19 mouse cellular contexts compared by ENCODE assay signal in the genomic region with DNA sequence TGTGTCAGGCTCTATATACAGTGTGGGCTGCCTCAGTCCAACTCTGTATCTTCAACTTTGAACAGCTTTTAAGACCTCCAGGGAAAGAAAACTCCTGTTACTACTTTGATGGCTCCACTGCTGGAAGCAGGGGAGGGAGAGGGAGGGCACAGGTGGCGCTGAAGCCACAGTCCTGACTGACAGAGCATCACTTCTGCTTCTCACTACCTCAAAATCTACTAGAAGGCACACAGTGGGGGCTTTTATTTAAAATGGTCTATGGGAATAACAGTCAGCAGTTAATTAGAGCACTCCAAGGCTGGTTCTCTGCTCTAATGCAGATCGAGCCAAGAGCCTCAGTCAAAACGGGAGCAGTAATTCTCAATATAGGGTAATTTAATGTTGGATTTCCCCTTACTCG. TPM values are rescaled to one million over a fixed set of nuclear protein-coding genes. Genes with fewer than 3 reads are reported as not detected.
"Had no signal": no experiment of that assay in that cellular context is flagged by ENCODE, and none has a peak within 500 bp of the region (broad histone marks: within the 10 kb centered on the region; RNA-seq: fewer than 3 reads in every experiment).

No protein-coding gene starts in this region.

- H3K9me3 ChIP-seq: limb, embryonic 10.5 days; limb, embryonic 13.5 days; liver, embryonic 15.5 days; stomach, embryonic 15.5 days had no signal

- H3K27me3 ChIP-seq: limb, embryonic 13.5 days; liver, embryonic 15.5 days; stomach, embryonic 15.5 days had no signal

- H3K9ac ChIP-seq: limb, embryonic 13.5 days; liver, embryonic 15.5 days; stomach, embryonic 15.5 days had no signal

- H3K4me1 ChIP-seq: limb, embryonic 10.5 days; limb, embryonic 13.5 days; liver, embryonic 15.5 days; stomach, embryonic 15.5 days had no signal

- H3K4me3 ChIP-seq: layer of hippocampus, adult 2 months; limb, embryonic 10.5 days; limb, embryonic 13.5 days; liver, embryonic 15.5 days; stomach, embryonic 15.5 days had no signal

- DNase-seq: kidney, postnatal 25 days; layer of hippocampus, adult 9-11 months; lung, adult 2 months; lung, postnatal 14 days; lung, postnatal 4 days; midbrain, embryonic 14.5 days; thymus, postnatal 25 days had no signal

- H3K27ac ChIP-seq: kidney, postnatal 0 days; layer of hippocampus, adult 2 months; limb, embryonic 10.5 days; limb, embryonic 13.5 days; liver, embryonic 15.5 days; stomach, embryonic 15.5 days had no signal

- H3K4me2 ChIP-seq: limb, embryonic 13.5 days; liver, embryonic 11.5 days; liver, embryonic 15.5 days; midbrain, embryonic 11.5 days; stomach, embryonic 15.5 days had no signal

- H3K36me3 ChIP-seq: limb, embryonic 10.5 days; limb, embryonic 13.5 days; stomach, embryonic 15.5 days had no signal

RNA-seq across cellular contexts. Expression of a gene that starts 40.2 kb away (rescaled TPM):
- total RNA-seq: layer of hippocampus, adult 2 months; layer of hippocampus, postnatal 25 days; left cerebral cortex, postnatal 25 days; megakaryocyte progenitor cell, adult 5-6 weeks; megakaryocyte-erythroid progenitor cell, adult 5-6 weeks had no signal
